Mouse (Mus musculus) megakaryocyte-erythroid progenitor cell, adult 5-6 weeks (primary cell): ENCODE data around the gene Clba1. TPM values are rescaled to one million over a fixed set of nuclear protein-coding genes. Genes with fewer than 3 reads are reported as not detected.

Experiments used
- total RNA-seq, 2 experiments: library from RNA; stranded (forward) in 1 of 2; stranded (reverse) in 1 of 2; fragments of 200-1000, 215-1000 nt in 1 of 2; fragments of >200 nt in 1 of 2; fragmentation: Nextera tagmentation in 1 of 2; gene quantifications; 2 replicates each; pipeline ENCODE4 v1.2.3; 2014 to 2017

The Clba1 gene
- total RNA-seq, 2 experiments from 2014 or later: 0.74 TPM; not detected in 1

Other genes with a start within 250 kb of the Clba1 start
- 10.8 and 11.3 TPM in 2 replicates for gene Inf2, start 220.2 kb upstream of the Clba1 start, total RNA-seq (2014; fragmentation: Nextera tagmentation)
- 2.4 and 4.6 TPM in 2 replicates for gene Inf2, start 220.2 kb upstream of the Clba1 start, total RNA-seq (2017)
- gene Adssl1, start 188.9 kb upstream of the Clba1 start, total RNA-seq (2014; fragmentation: Nextera tagmentation): 3.7 and 6.2 TPM in 2 replicates
- 5.0 and 5.8 TPM in 2 replicates for gene Adssl1, start 188.9 kb upstream of the Clba1 start, total RNA-seq (2017)
- 168 and 170 TPM in 2 replicates for gene Siva1, start 164.3 kb upstream of the Clba1 start, total RNA-seq (2014; fragmentation: Nextera tagmentation)
- gene Siva1, start 164.3 kb upstream of the Clba1 start, total RNA-seq (2017): 169 and 202 TPM in 2 replicates
- gene Akt1, start 134.1 kb upstream of the Clba1 start, total RNA-seq (2014; fragmentation: Nextera tagmentation): 101 and 119 TPM in 2 replicates
- 42.9 and 71.8 TPM in 2 replicates for gene Akt1, start 134.1 kb upstream of the Clba1 start, total RNA-seq (2017)
- gene Zbtb42, start 130.1 kb upstream of the Clba1 start, total RNA-seq (2014; fragmentation: Nextera tagmentation): 0.33 and 0.67 TPM in 2 replicates
- gene Zbtb42, start 130.1 kb upstream of the Clba1 start, total RNA-seq (2017): 0.11 and 6.8 TPM in 2 replicates
- 0.07 and 2.0 TPM in 2 replicates for gene Cep170b, start 88.5 kb upstream of the Clba1 start, total RNA-seq (2014; fragmentation: Nextera tagmentation)
- 0.11 and 20.5 TPM in 2 replicates for gene Cep170b, start 88.5 kb upstream of the Clba1 start, total RNA-seq (2017)
- 1.2 TPM in 1 of 2 replicates, not detected in the other for gene Pld4, start 48.3 kb upstream of the Clba1 start, total RNA-seq (2014; fragmentation: Nextera tagmentation)
- 0.14 and 0.46 TPM in 2 replicates for gene Pld4, start 48.3 kb upstream of the Clba1 start, total RNA-seq (2017)
- not detected in 2 replicates for gene Ahnak2, start 6.3 kb upstream of the Clba1 start, total RNA-seq (2014; fragmentation: Nextera tagmentation)
- not detected in 2 replicates for gene Ahnak2, start 6.3 kb upstream of the Clba1 start, total RNA-seq (2017)
- 71.1 and 82.7 TPM in 2 replicates for gene Cdca4, start 20.5 kb downstream of the Clba1 start, total RNA-seq (2014; fragmentation: Nextera tagmentation)
- 47.3 and 52.4 TPM in 2 replicates for gene Cdca4, start 20.5 kb downstream of the Clba1 start, total RNA-seq (2017)
- gene Gpr132, start 59.3 kb downstream of the Clba1 start, total RNA-seq (2014; fragmentation: Nextera tagmentation): 4.5 and 5.1 TPM in 2 replicates
- 3.1 and 4.2 TPM in 2 replicates for gene Gpr132, start 59.3 kb downstream of the Clba1 start, total RNA-seq (2017)
- 0.11 and 0.99 TPM in 2 replicates for gene Jag2, start 120.8 kb downstream of the Clba1 start, total RNA-seq (2014; fragmentation: Nextera tagmentation)
- 0.23 and 5.7 TPM in 2 replicates for gene Jag2, start 120.8 kb downstream of the Clba1 start, total RNA-seq (2017)
- gene Nudt14, start 133.2 kb downstream of the Clba1 start, total RNA-seq (2014; fragmentation: Nextera tagmentation): 9.9 and 22.9 TPM in 2 replicates
- 1.9 and 7.5 TPM in 2 replicates for gene Nudt14, start 133.2 kb downstream of the Clba1 start, total RNA-seq (2017)
- 4.2 and 6.5 TPM in 2 replicates for gene Btbd6, start 167.5 kb downstream of the Clba1 start, total RNA-seq (2014; fragmentation: Nextera tagmentation)
- gene Btbd6, start 167.5 kb downstream of the Clba1 start, total RNA-seq (2017): 5.0 and 8.7 TPM in 2 replicates
- gene Brf1, start 191.8 kb downstream of the Clba1 start, total RNA-seq (2014; fragmentation: Nextera tagmentation): 79.6 and 114 TPM in 2 replicates
- 58.8 and 83.3 TPM in 2 replicates for gene Brf1, start 191.8 kb downstream of the Clba1 start, total RNA-seq (2017)
- 31.6 and 33.3 TPM in 2 replicates for gene Pacs2, start 205.6 kb downstream of the Clba1 start, total RNA-seq (2014; fragmentation: Nextera tagmentation)
- gene Pacs2, start 205.6 kb downstream of the Clba1 start, total RNA-seq (2017): 9.4 and 10.0 TPM in 2 replicates